Mouse (Mus musculus): ENCODE results near the gene Arhgef28. TPM values are rescaled to one million over a fixed set of nuclear protein-coding genes. Genes with fewer than 3 reads are reported as not detected.
A peak's percentile ranks its signal among the peaks of the same experiment; 100 is the strongest.

Arhgef28 gene
- total and polyA plus RNA-seq, 3 experiments, result not detected

DNA sequence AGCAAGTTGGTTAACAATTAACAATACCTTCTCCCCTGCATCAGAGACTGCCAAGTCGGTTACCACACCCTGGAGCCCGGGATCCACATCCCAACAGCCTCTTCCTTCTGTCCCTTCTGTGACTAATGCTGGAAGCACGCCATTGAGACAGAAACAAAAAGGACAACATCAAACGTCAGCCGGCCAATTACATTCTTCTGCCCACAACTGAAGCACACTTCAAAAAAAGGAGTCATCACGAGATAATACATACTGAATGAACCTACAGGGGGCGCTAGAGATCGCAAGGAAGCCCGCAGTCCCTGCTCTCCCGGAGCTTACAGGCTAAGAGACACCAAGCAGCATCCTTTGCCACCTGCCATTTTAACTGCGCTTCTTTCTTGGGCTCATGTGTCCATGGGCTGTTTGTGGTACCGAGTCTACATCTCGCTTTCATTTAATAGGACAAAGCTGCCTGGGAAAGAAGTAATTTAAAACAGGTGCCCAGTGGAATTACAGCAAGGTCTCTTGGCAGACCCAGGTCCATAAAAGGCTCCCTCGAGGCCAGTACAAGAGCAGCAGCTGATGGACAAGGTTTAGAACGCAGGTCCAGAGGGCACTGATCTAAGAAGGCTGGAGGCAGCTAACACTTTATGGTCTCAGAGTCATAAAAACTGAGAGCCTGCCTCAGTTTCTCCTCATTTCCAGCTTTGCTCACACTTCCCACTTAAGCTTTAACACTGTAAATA, 266.6 kb downstream of the Arhgef28 start:
- Histone ChIP-seq H3K36me3 (ENCODE audit: control insufficient read depth in 1 of 2, insufficient read depth in 2 of 2, low read length in 2 of 2) (no peaks in the 10 kb centered on the region), H3K79me2 (ENCODE audit: control insufficient read depth, insufficient read depth, low read length, poor library complexity) (no peaks in the 10 kb centered on the region), H3K4me3 (ENCODE audit: control insufficient read depth in 1 of 2, insufficient read depth in 1 of 2, low read depth in 2 of 2, low read length in 2 of 2) (no peak overlapping the region), H3K27me3 (ENCODE audit: control insufficient read depth in 1 of 2, insufficient read depth in 2 of 2, low read length in 2 of 2) (no peaks in the 10 kb centered on the region), H3K4me1 (ENCODE audit: control insufficient read depth in 1 of 2, insufficient read depth in 2 of 2, low read length in 2 of 2) (no peaks in the 10 kb centered on the region), H3K9me3 (replicated peaks; ENCODE audit: insufficient read depth, low read length) (no peaks in the 10 kb centered on the region), H3K9ac (ENCODE audit: control insufficient read depth, low read depth, low read length, poor library complexity, severe bottlenecking) (no peak overlapping the region), H3K27ac (ENCODE audit: control insufficient read depth, low read depth, low read length) (no peak overlapping the region)
- peak; percentile 14 for DNase-seq (ENCODE audit: low read depth, low spot score)
- TF ChIP-seq CTCF (IDR thresholded peaks at IDR 0.05 in 2 of 3, conservative IDR thresholded peaks at IDR 0.05 in 1 of 3; ENCODE audit: control insufficient read depth in 1 of 3, insufficient read depth in 1 of 3, low read depth in 2 of 3, low read length in 3 of 3, poor library complexity in 1 of 3, severe bottlenecking in 1 of 3) (peak in 2 of 3 experiments; percentile 19 to 31; a peak in 4 of 6 replicates), RCOR1 (IDR thresholded peaks at IDR 0.05; ENCODE audit: low read depth, low read length) (no peak), NELFE (IDR thresholded peaks at IDR 0.05; ENCODE audit: low read depth, low read length) (no peak), MXI1 (IDR thresholded peaks at IDR 0.05; ENCODE audit: low read depth, low read length) (no peak), GABPA (IDR thresholded peaks at IDR 0.05; ENCODE audit: low read depth, low read length) (no peak), SMC3 (IDR thresholded peaks at IDR 0.05; ENCODE audit: low read depth, low read length) (peak; percentile 11; the same call in 1 of the 2 replicates), UBTF (IDR thresholded peaks at IDR 0.05; ENCODE audit: borderline replicate concordance, insufficient read depth, low read depth, low read length) (no peak)

DNA sequence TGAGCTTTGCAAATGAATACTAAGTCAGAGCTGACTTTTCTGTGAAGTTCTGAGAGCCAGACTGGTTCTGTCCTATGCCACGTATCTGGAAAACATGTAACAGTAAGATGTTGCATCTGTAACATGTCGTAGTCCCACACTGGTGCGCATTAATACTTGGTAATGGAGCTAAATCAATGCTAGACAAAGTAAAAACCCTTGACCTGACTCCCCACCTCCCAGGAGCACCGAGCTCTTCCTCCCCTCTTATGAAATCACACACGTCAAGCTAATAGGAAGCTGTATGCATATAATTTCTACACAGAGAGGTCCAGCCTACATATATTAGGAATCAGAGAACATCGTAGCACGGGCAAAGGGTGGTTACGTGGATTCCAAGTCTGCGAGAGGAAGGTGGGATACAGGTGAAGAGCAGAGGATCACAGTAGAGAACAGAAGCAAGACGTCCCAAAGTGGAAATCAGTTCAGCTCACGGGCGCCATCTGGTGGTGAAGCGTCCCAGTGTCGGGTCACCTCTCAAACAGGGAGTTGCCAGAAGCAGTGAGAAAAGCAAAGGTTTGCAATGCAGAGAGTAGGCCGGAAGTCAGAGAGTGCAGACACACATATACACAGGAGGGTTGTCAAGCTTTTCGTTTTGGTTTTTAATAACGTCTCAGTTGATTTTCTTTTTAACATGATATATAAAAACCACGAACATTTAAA, 267.5 kb downstream of the Arhgef28 start:
- Histone ChIP-seq H3K4me3 (ENCODE audit: control insufficient read depth in 1 of 2, insufficient read depth in 1 of 2, low read depth in 2 of 2, low read length in 2 of 2) (no peak overlapping the region), H3K36me3 (ENCODE audit: control insufficient read depth in 1 of 2, insufficient read depth in 2 of 2, low read length in 2 of 2) (no peaks in the 10 kb centered on the region), H3K27me3 (ENCODE audit: control insufficient read depth in 1 of 2, insufficient read depth in 2 of 2, low read length in 2 of 2) (no peaks in the 10 kb centered on the region), H3K79me2 (ENCODE audit: control insufficient read depth, insufficient read depth, low read length, poor library complexity) (no peaks in the 10 kb centered on the region), H3K9ac (ENCODE audit: control insufficient read depth, low read depth, low read length, poor library complexity, severe bottlenecking) (no peak overlapping the region), H3K9me3 (replicated peaks; ENCODE audit: insufficient read depth, low read length) (no peaks in the 10 kb centered on the region), H3K4me1 (ENCODE audit: control insufficient read depth in 1 of 2, insufficient read depth in 2 of 2, low read length in 2 of 2) (no peaks in the 10 kb centered on the region), H3K27ac (ENCODE audit: control insufficient read depth, low read depth, low read length) (no peak overlapping the region)
- peak; percentile 71 for DNase-seq (ENCODE audit: low read depth, low spot score)
- TF ChIP-seq RCOR1 (IDR thresholded peaks at IDR 0.05; ENCODE audit: low read depth, low read length) (no peak), E2F4 (IDR thresholded peaks at IDR 0.05; ENCODE audit: borderline replicate concordance, low read depth, low read length) (no peak), ZNF384 (IDR thresholded peaks at IDR 0.05; ENCODE audit: low read depth, low read length) (no peak), USF1 (IDR thresholded peaks at IDR 0.05; ENCODE audit: low read depth, low read length) (no peak), EP300 (IDR thresholded peaks at IDR 0.05; ENCODE audit: low read depth in 1 of 2, low read length in 2 of 2) (no peak), TCF12 (IDR thresholded peaks at IDR 0.05; ENCODE audit: low read depth, low read length) (no peak), UBTF (IDR thresholded peaks at IDR 0.05; ENCODE audit: borderline replicate concordance, insufficient read depth, low read depth, low read length) (no peak), MYB (IDR thresholded peaks at IDR 0.05; ENCODE audit: low read depth, low read length) (no peak), SMC3 (IDR thresholded peaks at IDR 0.05; ENCODE audit: low read depth, low read length) (peak; percentile 95), HCFC1 (IDR thresholded peaks at IDR 0.05; ENCODE audit: low read depth, low read length) (no peak), POLR2A (IDR thresholded peaks at IDR 0.05; ENCODE audit: control insufficient read depth in 1 of 2, insufficient read depth in 1 of 2, low read depth in 1 of 2, low read length in 2 of 2, poor library complexity in 1 of 2) (no peak), CTCF (IDR thresholded peaks at IDR 0.05 in 2 of 3, conservative IDR thresholded peaks at IDR 0.05 in 1 of 3; ENCODE audit: control insufficient read depth in 1 of 3, insufficient read depth in 1 of 3, low read depth in 2 of 3, low read length in 3 of 3, poor library complexity in 1 of 3, severe bottlenecking in 1 of 3) (peak; percentile 74 to 94 (median 91)), MEF2A (IDR thresholded peaks at IDR 0.05; ENCODE audit: extremely low read depth, insufficient replicate concordance, low read depth, low read length, poor library complexity, severe bottlenecking) (no peak), KAT2A (conservative IDR thresholded peaks at IDR 0.05; ENCODE audit: low read depth, low read length) (no peak), MAZ (IDR thresholded peaks at IDR 0.05; ENCODE audit: low read depth, low read length) (no peak), NELFE (IDR thresholded peaks at IDR 0.05; ENCODE audit: low read depth, low read length) (no peak), GABPA (IDR thresholded peaks at IDR 0.05; ENCODE audit: low read depth, low read length) (no peak), MAX (IDR thresholded peaks at IDR 0.05; ENCODE audit: low read length) (no peak), TAL1 (IDR thresholded peaks at IDR 0.05; ENCODE audit: low read length) (no peak), NRF1 (IDR thresholded peaks at IDR 0.05; ENCODE audit: insufficient read depth, low read depth, low read length, poor library complexity, severe bottlenecking) (0 out of 2 replicates have a peak, but pooled peaks have one; percentile 6), ELF1 (IDR thresholded peaks at IDR 0.05; ENCODE audit: low read depth, low read length) (no peak), MAFK (IDR thresholded peaks at IDR 0.05; ENCODE audit: borderline replicate concordance, low read depth, low read length) (no peak), GATA1 (IDR thresholded peaks at IDR 0.05; ENCODE audit: low read depth, low read length) (no peak), ZKSCAN1 (IDR thresholded peaks at IDR 0.05; ENCODE audit: low read depth, low read length) (no peak), POLR2AphosphoS2 (IDR thresholded peaks at IDR 0.05; ENCODE audit: low read length) (no peak), ZMIZ1 (IDR thresholded peaks at IDR 0.05; ENCODE audit: low read depth, low read length) (no peak)
